Mouse (Mus musculus) embryonic fibroblast, embryonic 13.5 days (primary cell): Measurements from ENCODE around the gene Ccdc149. TPM values are rescaled to one million over a fixed set of nuclear protein-coding genes. Genes with fewer than 3 reads are reported as not detected.

ENCODE experiments used
- H3K27ac ChIP-seq: 2 replicates; pipeline ENCODE4 v1.5.1; 2012; ENCODE audit warnings: low read length, control low read depth, inconsistent platforms; ENCODE audit not compliant: insufficient read depth
- H3K4me1 ChIP-seq: 2 replicates; pipeline ENCODE4 v1.6.1; 2011; ENCODE audit warnings: low read length; ENCODE audit not compliant: control insufficient read depth, insufficient read depth
- H3K4me3 ChIP-seq: 2 replicates; pipeline ENCODE4 v1.5.1; 2011; ENCODE audit warnings: mild to moderate bottlenecking, control low read depth, low read length; ENCODE audit not compliant: insufficient read depth
- CTCF ChIP-seq: IDR thresholded peaks from 2 replicates; pipeline ENCODE4 v1.5.1; 2011; ENCODE audit warnings: mild to moderate bottlenecking, control low read depth, low read length, moderate library complexity, borderline replicate concordance; ENCODE audit not compliant: insufficient read depth
- POLR2A ChIP-seq: IDR thresholded peaks from 2 replicates; pipeline ENCODE4 v1.6.1; 2011; ENCODE audit warnings: low read depth, mild to moderate bottlenecking, control low read depth, low read length, moderate library complexity
- polyA plus RNA-seq: library from polyadenylated mRNA; stranded (reverse); fragments of >200 nt; gene quantifications from 2 replicates; pipeline ENCODE4 v1.2.4, GENCODE M21; 2011; ENCODE audit warnings: low read depth; ENCODE audit not compliant: missing spikeins, insufficient read length

The Ccdc149 gene
- polyA plus RNA-seq, 1 experiment, result 3.7 TPM

- Histone ChIP-seq H3K4me3 (no peak overlapping the region), H3K4me1 (no peaks in the 10 kb centered on the region), H3K27ac (no peak overlapping the region)
- TF ChIP-seq POLR2A (no peak), CTCF (no peak)
These were observed 54.8 kb downstream of the Ccdc149 start for GRCm38 (mm10) chr5:52416485-52416884.

DNA sequence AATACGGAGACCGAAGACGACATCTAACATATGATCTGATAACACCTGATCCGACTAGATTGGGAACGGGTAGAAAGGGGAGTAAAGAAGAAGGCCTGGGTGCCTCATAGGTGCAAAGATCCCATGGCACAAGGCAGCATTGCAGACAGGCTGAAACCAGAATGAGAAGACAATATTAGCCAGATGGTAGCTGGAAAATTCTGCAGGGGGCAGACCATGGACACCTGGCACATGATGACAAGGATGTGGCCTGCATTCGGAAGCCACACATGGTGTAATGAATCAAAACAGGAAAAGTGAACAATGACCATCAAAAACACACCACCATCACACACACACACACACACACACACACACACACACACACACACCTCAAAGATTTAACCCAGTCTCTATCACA, 55.4 kb downstream of the Ccdc149 start:
- no peak overlapping the region for H3K4me3 ChIP-seq
- no peak for TF ChIP-seq CTCF
- no peak for TF ChIP-seq POLR2A
- H3K4me1 ChIP-seq, result no peaks in the 10 kb centered on the region
- H3K27ac ChIP-seq, result no peak overlapping the region

- TF ChIP-seq POLR2A, result no peak
- TF ChIP-seq CTCF, result no peak
- Histone ChIP-seq H3K4me3 (no peak overlapping the region), H3K4me1 (no peaks in the 10 kb centered on the region), H3K27ac (no peak overlapping the region)
These were observed 56.1 kb downstream of the Ccdc149 start for GRCm38 (mm10) chr5:52415193-52415592.

GRCm38 (mm10) chr5:52411567-52411966, 59.8 kb downstream of the Ccdc149 start:
- Histone ChIP-seq H3K4me1 (no peaks in the 10 kb centered on the region), H3K4me3 (no peak overlapping the region), H3K27ac (no peak overlapping the region)
- no peak for TF ChIP-seq CTCF
- no peak for TF ChIP-seq POLR2A

GRCm38 (mm10) chr5:52410197-52410596, 61.1 kb downstream of the Ccdc149 start:
- Histone ChIP-seq H3K4me1 (no peaks in the 10 kb centered on the region), H3K4me3 (no peak overlapping the region), H3K27ac (no peak overlapping the region)
- TF ChIP-seq CTCF (no peak), POLR2A (no peak)

GRCm38 (mm10) chr5:52408668-52409315, 62.5 kb downstream of the Ccdc149 start:
- no peak overlapping the region for H3K4me3 ChIP-seq
- H3K27ac ChIP-seq, result no peak overlapping the region
- TF ChIP-seq CTCF (no peak), POLR2A (no peak)
- H3K4me1 ChIP-seq, result no peaks in the 10 kb centered on the region

DNA sequence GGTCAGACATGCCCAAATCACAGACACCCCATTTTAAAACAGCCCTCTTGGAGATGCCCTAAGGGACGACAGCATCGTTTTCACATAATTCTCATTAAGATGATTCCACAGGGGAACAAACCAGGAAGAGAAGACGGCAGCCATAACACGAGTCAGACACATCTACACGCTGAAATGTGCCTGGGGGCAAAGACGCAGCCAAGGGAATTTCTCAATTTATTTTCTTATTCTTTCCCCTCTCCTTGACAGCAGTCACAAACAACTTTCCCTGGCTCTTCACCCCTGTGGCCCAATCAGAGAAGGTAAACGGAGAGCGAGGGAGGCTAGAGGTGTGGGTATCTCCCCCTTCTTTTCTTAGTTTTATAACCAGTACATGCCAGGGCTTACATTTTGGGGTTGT, 66.9 kb downstream of the Ccdc149 start:
- no peak overlapping the region for H3K4me3 ChIP-seq
- TF ChIP-seq CTCF, result no peak
- H3K27ac ChIP-seq, result no peak overlapping the region
- no peaks in the 10 kb centered on the region for H3K4me1 ChIP-seq

GRCm38 (mm10) chr5:52393756-52394155, 77.6 kb downstream of the Ccdc149 start:
- Histone ChIP-seq H3K4me3 (no peak overlapping the region), H3K27ac (no peak overlapping the region), H3K4me1 (no peaks in the 10 kb centered on the region; the same call in 1 of the 2 replicates)
- no peak for TF ChIP-seq POLR2A
- no peak for TF ChIP-seq CTCF

GRCm38 (mm10) chr5:52391471-52391870, 79.8 kb downstream of the Ccdc149 start:
- Histone ChIP-seq H3K4me1 (no peaks in the 10 kb centered on the region; the same call in 1 of the 2 replicates), H3K27ac (peak overlapping the region; percentile 69), H3K4me3 (no peak overlapping the region)
- no peak for TF ChIP-seq POLR2A
- no peak for TF ChIP-seq CTCF

- no peak overlapping the region for H3K27ac ChIP-seq
- no peaks in the 10 kb centered on the region; the same call in 1 of the 2 replicates for H3K4me1 ChIP-seq
- TF ChIP-seq CTCF, result no peak
- TF ChIP-seq POLR2A, result no peak
- H3K4me3 ChIP-seq, result no peak overlapping the region
These were observed 80.9 kb downstream of the Ccdc149 start for GRCm38 (mm10) chr5:52390381-52390780.
